In genomic region chr17:56116193-56116592, GRCm38 (mm10) we compare ENCODE assay signal across 17 mouse cellular contexts. TPM values are rescaled to one million over a fixed set of nuclear protein-coding genes. Genes with fewer than 3 reads are reported as not detected.
"Had no signal": no experiment of that assay in that cellular context is flagged by ENCODE, and none has a peak within 500 bp of the region (broad histone marks: within the 10 kb centered on the region; RNA-seq: fewer than 3 reads in every experiment).

No protein-coding gene starts in this region.

- H3K27ac ChIP-seq: layer of hippocampus, adult 2 months; limb, embryonic 10.5 days; liver, embryonic 15.5 days; lung, embryonic 15.5 days; macrophage; midbrain, embryonic 15.5 days; neural tube, embryonic 13.5 days; stomach, embryonic 15.5 days had no signal

- DNase-seq: kidney, postnatal 10 days; kidney, postnatal 4 days; lung, postnatal 14 days; right cerebral cortex, postnatal 14 days; thymus, postnatal 4 days had no signal

- H3K4me2 ChIP-seq: liver, embryonic 15.5 days; midbrain, embryonic 11.5 days; midbrain, embryonic 15.5 days; neural tube, embryonic 13.5 days had no signal

- H3K36me3 ChIP-seq: limb, embryonic 10.5 days; liver, embryonic 15.5 days; lung, embryonic 15.5 days; midbrain, embryonic 15.5 days; neural tube, embryonic 13.5 days; stomach, embryonic 15.5 days had no signal

- ATAC-seq: midbrain, embryonic 15.5 days had no signal

- H3K9me3 ChIP-seq: limb, embryonic 10.5 days; liver, embryonic 15.5 days; lung, embryonic 15.5 days; megakaryocyte, embryonic 14.5 days; midbrain, embryonic 15.5 days; neural tube, embryonic 13.5 days; stomach, embryonic 15.5 days had no signal

- H3K4me3 ChIP-seq: layer of hippocampus, adult 2 months; liver, embryonic 15.5 days; lung, embryonic 15.5 days; midbrain, embryonic 15.5 days; stomach, embryonic 15.5 days had no signal

- H3K9ac ChIP-seq: liver, embryonic 15.5 days; lung, embryonic 15.5 days; midbrain, embryonic 15.5 days; neural tube, embryonic 13.5 days; stomach, embryonic 15.5 days had no signal

RNA-seq across cellular contexts. Expression of gene Plin5, which starts 1.2 kb away (rescaled TPM):
- polyA plus RNA-seq: macrophage had no signal

RNA-seq across cellular contexts. Expression of gene Lrg1, which starts 5.6 kb away (rescaled TPM):
- total RNA-seq: layer of hippocampus, postnatal 10 days had no signal
- polyA plus RNA-seq: kidney, embryonic 14.5 days; midbrain, embryonic 11.5 days had no signal

RNA-seq across cellular contexts. Expression of gene Plin4, which starts 6.6 kb away (rescaled TPM):
- polyA plus RNA-seq: macrophage had no signal
